Mouse (Mus musculus): ENCODE measurements around the gene Mettl7a1. TPM values are rescaled to one million over a fixed set of nuclear protein-coding genes. Genes with fewer than 3 reads are reported as not detected.
"Not testable (repeated sequence)": the region's sequence is repeated elsewhere in the genome, so short reads cannot be mapped to it uniquely, and the experiment has no call there.

Mettl7a1 gene
- polyA plus RNA-seq, 1 experiment: 18.9 TPM

GRCm38 (mm10) chr15:100292326-100292725 lies 11.6 kb upstream of the Mettl7a1 start:
- Histone ChIP-seq H3K27ac (ENCODE audit: control insufficient read depth, insufficient read depth, low read length) (no peak overlapping the region), H3K36me3 (ENCODE audit: control insufficient read depth, insufficient read depth, low read length) (no peaks in the 10 kb centered on the region), H3K27me3 (ENCODE audit: control insufficient read depth, insufficient read depth, low read length) (no peaks in the 10 kb centered on the region), H3K4me1 (replicated peaks; ENCODE audit: control insufficient read depth, insufficient read depth, low read length) (no peaks in the 10 kb centered on the region), H3K4me3 (ENCODE audit: control insufficient read depth, insufficient read depth, low read length) (no peak overlapping the region)
- DNase-seq: no peak
- TF ChIP-seq CTCF (IDR thresholded peaks at IDR 0.05; ENCODE audit: borderline replicate concordance, control insufficient read depth, extremely low read depth, insufficient read depth, low read length, poor library complexity) (no peak), POLR2A (IDR thresholded peaks at IDR 0.05; ENCODE audit: control insufficient read depth, extremely low read depth, insufficient read depth, low read length, poor library complexity) (no peak)
- WGBS: 90% methylated on average over 7 of the region's 7 CpGs

GRCm38 (mm10) chr15:100297856-100298255 lies 6.1 kb upstream of the Mettl7a1 start:
- no peaks in the 10 kb centered on the region for H3K27me3 ChIP-seq (ENCODE audit: control insufficient read depth, insufficient read depth, low read length)
- no peak for DNase-seq
- no peaks in the 10 kb centered on the region for H3K4me1 ChIP-seq (replicated peaks; ENCODE audit: control insufficient read depth, insufficient read depth, low read length)
- TF ChIP-seq CTCF (IDR thresholded peaks at IDR 0.05; ENCODE audit: borderline replicate concordance, control insufficient read depth, extremely low read depth, insufficient read depth, low read length, poor library complexity) (no peak), POLR2A (IDR thresholded peaks at IDR 0.05; ENCODE audit: control insufficient read depth, extremely low read depth, insufficient read depth, low read length, poor library complexity) (no peak)
- H3K27ac ChIP-seq (ENCODE audit: control insufficient read depth, insufficient read depth, low read length): no peak overlapping the region
- no peaks in the 10 kb centered on the region for H3K36me3 ChIP-seq (ENCODE audit: control insufficient read depth, insufficient read depth, low read length)
- no peak overlapping the region for H3K4me3 ChIP-seq (ENCODE audit: control insufficient read depth, insufficient read depth, low read length)
- WGBS: 74% methylated on average over 5 of the region's 5 CpGs

- peak; percentile 9 for DNase-seq
- TF ChIP-seq CTCF (IDR thresholded peaks at IDR 0.05; ENCODE audit: borderline replicate concordance, control insufficient read depth, extremely low read depth, insufficient read depth, low read length, poor library complexity) (no peak), POLR2A (IDR thresholded peaks at IDR 0.05; ENCODE audit: control insufficient read depth, extremely low read depth, insufficient read depth, low read length, poor library complexity) (no peak)
- peaks cover 1% of the 10 kb centered on the region; the same call in 1 of the 2 replicates for H3K4me1 ChIP-seq (replicated peaks; ENCODE audit: control insufficient read depth, insufficient read depth, low read length)
- WGBS: 54% methylated on average over 6 of the region's 6 CpGs
- H3K27me3 ChIP-seq (ENCODE audit: control insufficient read depth, insufficient read depth, low read length): no peaks in the 10 kb centered on the region
- no peak overlapping the region for H3K4me3 ChIP-seq (ENCODE audit: control insufficient read depth, insufficient read depth, low read length)
- no peaks in the 10 kb centered on the region for H3K36me3 ChIP-seq (ENCODE audit: control insufficient read depth, insufficient read depth, low read length)
- no peak overlapping the region for H3K27ac ChIP-seq (ENCODE audit: control insufficient read depth, insufficient read depth, low read length)
These were observed 3.4 kb upstream of the Mettl7a1 start for GRCm38 (mm10) chr15:100300499-100300898.

GRCm38 (mm10) chr15:100301556-100301955 lies 2.4 kb upstream of the Mettl7a1 start:
- no peak for DNase-seq
- WGBS: 93% methylated on average over 15 of the region's 15 CpGs
- H3K27me3 ChIP-seq (ENCODE audit: control insufficient read depth, insufficient read depth, low read length): no peaks in the 10 kb centered on the region
- H3K27ac ChIP-seq (ENCODE audit: control insufficient read depth, insufficient read depth, low read length): no peak overlapping the region
- no peak for TF ChIP-seq POLR2A (IDR thresholded peaks at IDR 0.05; ENCODE audit: control insufficient read depth, extremely low read depth, insufficient read depth, low read length, poor library complexity)
- H3K4me3 ChIP-seq (ENCODE audit: control insufficient read depth, insufficient read depth, low read length): no peak overlapping the region
- no peaks in the 10 kb centered on the region for H3K36me3 ChIP-seq (ENCODE audit: control insufficient read depth, insufficient read depth, low read length)
- H3K4me1 ChIP-seq (replicated peaks; ENCODE audit: control insufficient read depth, insufficient read depth, low read length): peaks cover 2% of the 10 kb centered on the region; the same call in 1 of the 2 replicates

GRCm38 (mm10) chr15:100303428-100304018 lies 417 bp upstream of the Mettl7a1 start:
- Histone ChIP-seq H3K36me3 (ENCODE audit: control insufficient read depth, insufficient read depth, low read length) (no peaks in the 10 kb centered on the region), H3K4me1 (replicated peaks; ENCODE audit: control insufficient read depth, insufficient read depth, low read length) (peaks cover 2% of the 10 kb centered on the region; the same call in 1 of the 2 replicates), H3K27me3 (ENCODE audit: control insufficient read depth, insufficient read depth, low read length) (no peaks in the 10 kb centered on the region), H3K27ac (ENCODE audit: control insufficient read depth, insufficient read depth, low read length) (peak overlapping the region; percentile 27; the same call in 1 of the 2 replicates), H3K4me3 (ENCODE audit: control insufficient read depth, insufficient read depth, low read length) (no peak overlapping the region)
- TF ChIP-seq CTCF (IDR thresholded peaks at IDR 0.05; ENCODE audit: borderline replicate concordance, control insufficient read depth, extremely low read depth, insufficient read depth, low read length, poor library complexity) (no peak), POLR2A (IDR thresholded peaks at IDR 0.05; ENCODE audit: control insufficient read depth, extremely low read depth, insufficient read depth, low read length, poor library complexity) (no peak)
- 22% methylated on average over 8 of the region's 8 CpGs for WGBS
- no peak for DNase-seq

GRCm38 (mm10) chr15:100306201-100306600 lies 2.3 kb downstream of the Mettl7a1 start:
- H3K27me3 ChIP-seq (ENCODE audit: control insufficient read depth, insufficient read depth, low read length): no peaks in the 10 kb centered on the region
- WGBS: 49% methylated on average over 2 of the region's 2 CpGs
- no peak overlapping the region for H3K4me3 ChIP-seq (ENCODE audit: control insufficient read depth, insufficient read depth, low read length)
- H3K27ac ChIP-seq (ENCODE audit: control insufficient read depth, insufficient read depth, low read length): no peak overlapping the region
- H3K4me1 ChIP-seq (replicated peaks; ENCODE audit: control insufficient read depth, insufficient read depth, low read length): peaks cover 2% of the 10 kb centered on the region; the same call in 1 of the 2 replicates
- no peaks in the 10 kb centered on the region for H3K36me3 ChIP-seq (ENCODE audit: control insufficient read depth, insufficient read depth, low read length)
- no peak for DNase-seq
- no peak for TF ChIP-seq CTCF (IDR thresholded peaks at IDR 0.05; ENCODE audit: borderline replicate concordance, control insufficient read depth, extremely low read depth, insufficient read depth, low read length, poor library complexity)

- WGBS: 18% methylated on average over 11 of the region's 11 CpGs
- not testable (repeated sequence) for H3K27ac ChIP-seq (ENCODE audit: control insufficient read depth, insufficient read depth, low read length)
These were observed 3.6 kb downstream of the Mettl7a1 start for GRCm38 (mm10) chr15:100307438-100308096.

More at GRCm38 (mm10) chr15:100307438-100308096, 3.6 kb downstream of the Mettl7a1 start:
- DNase-seq: peak; percentile 31
- not testable (repeated sequence) for H3K4me1 ChIP-seq (replicated peaks; ENCODE audit: control insufficient read depth, insufficient read depth, low read length); H3K27me3 ChIP-seq (ENCODE audit: control insufficient read depth, insufficient read depth, low read length); H3K4me3 ChIP-seq (ENCODE audit: control insufficient read depth, insufficient read depth, low read length); H3K36me3 ChIP-seq (ENCODE audit: control insufficient read depth, insufficient read depth, low read length)
